Mouse (Mus musculus) cerebellum, adult 9-11 months (tissue): ENCODE data around the gene Slc29a3.

ENCODE experiments used
- DNase-seq: peaks from one replicate; pipeline ENCODE4 v3.0.0; 2022

The Slc29a3 gene

DNA sequence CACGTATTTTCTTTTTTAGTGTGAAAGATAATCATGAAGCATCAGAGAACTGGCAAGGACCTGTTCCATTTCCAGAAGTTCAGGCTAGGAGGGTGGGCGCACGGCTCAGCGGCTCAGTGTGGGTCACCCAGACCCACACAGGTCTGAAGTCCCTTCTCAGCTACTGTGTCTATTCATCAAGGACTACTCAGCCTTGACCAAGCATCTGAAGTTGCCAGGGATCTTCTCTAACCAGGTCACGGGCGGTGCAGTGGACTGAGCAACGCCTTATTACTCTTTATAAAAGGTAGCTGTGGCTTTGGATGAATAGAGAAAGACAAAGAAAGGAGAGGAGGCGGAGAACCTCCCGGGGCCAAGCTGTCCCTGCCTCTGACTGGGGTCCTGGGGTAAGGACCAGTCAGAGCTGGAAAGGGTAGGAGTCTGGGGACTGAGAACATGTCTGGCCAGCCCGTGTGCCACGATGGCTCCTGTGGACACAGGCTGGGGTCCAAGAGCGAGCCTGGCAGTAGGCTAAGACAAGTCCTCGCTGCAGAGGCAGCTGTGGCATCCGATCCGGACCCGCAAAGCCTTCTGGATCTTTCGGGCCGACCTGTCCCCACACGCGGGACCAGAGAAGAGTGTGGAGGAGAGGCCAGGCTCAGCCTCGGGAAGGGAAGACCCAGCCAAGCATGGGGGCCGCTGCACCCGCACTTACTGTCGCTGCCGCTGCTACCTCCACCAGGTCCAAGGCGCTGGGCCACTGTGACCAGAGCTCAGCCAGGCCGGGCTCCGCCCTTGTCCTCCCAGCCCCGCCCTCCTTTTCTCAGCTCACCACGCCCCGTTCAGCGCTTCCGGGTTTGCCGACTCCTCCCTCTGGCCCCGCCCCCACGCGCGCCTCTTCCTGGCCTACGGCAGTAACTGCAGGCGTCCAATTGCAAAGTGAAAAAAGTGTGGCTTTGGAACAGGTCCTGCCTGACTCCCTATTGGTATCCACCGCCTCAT is at the start of gene Slc29a3:
Gene Slc29a3 (minus strand): TSS at position 755 of the 981 bp plus-strand sequence.
- DNase-seq, result peak; percentile 92

DNA sequence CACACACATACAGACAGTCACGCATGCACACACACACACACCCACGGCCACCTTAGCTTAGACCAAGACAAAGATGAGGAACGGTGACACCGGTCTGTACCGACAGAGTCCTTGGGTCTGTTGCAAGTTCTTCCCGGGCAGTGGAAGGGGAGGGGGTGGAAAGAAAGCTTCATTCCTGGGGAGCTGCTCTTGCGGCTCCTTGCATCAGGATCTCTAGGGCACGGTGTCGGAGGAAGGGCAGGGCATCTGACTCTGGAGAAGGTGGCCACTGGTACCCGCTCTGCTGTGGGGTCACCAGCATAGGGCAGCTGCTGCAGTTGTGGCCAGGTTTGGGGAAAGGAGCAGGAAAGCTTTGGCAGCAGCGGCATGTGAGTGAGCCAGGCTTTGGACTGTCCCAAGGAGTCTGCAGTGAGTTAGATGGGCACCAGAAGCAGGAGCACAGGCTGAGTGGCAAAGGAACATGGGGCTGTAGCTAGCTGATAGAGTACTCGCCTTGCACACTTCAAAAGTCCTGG is 49.4 kb upstream of the Slc29a3 start:
- no peak for DNase-seq

GRCm38 (mm10) chr10:60801168-60801897 is 48.7 kb upstream of the Slc29a3 start:
- DNase-seq, result no peak

GRCm38 (mm10) chr10:60800295-60801167 is 47.9 kb upstream of the Slc29a3 start:
- no peak for DNase-seq

DNA sequence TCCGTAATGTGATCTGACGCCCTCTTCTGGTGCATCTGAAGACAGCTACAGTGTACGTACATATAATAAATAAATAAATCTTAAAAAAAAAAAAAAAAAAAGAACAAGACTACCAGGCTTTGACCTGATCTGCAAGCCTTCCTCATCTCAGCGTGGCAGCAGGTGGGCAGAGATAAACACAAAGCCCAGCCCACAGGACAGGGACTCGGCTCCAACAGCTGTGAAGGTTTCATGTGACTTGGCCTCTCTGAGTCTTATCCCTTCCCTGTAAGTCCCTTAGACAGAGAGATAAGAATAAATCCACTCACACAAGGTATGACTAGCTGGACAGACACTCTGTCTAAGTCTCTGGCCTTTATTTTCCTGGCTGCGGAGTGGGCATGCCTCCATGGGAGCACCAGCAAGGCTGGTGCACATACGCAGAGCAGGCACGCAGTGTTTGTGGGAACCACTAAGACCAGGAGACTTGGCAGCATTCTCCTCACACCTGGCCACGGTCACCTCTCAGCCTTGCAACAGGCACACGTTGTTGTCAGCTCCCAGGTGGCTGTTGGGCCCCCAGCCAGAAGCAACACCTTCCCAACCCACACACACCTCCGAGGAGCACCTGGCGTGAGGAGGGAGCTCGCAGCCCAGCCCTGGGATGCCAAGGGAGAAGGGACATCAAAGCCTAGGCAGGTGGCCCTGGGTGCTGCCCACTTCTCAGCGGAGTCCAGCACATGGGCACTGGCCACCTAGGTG is 45.3 kb upstream of the Slc29a3 start:
- peak; percentile 68 for DNase-seq

GRCm38 (mm10) chr10:60796474-60796873 is 43.9 kb upstream of the Slc29a3 start:
- DNase-seq, result no peak

DNA sequence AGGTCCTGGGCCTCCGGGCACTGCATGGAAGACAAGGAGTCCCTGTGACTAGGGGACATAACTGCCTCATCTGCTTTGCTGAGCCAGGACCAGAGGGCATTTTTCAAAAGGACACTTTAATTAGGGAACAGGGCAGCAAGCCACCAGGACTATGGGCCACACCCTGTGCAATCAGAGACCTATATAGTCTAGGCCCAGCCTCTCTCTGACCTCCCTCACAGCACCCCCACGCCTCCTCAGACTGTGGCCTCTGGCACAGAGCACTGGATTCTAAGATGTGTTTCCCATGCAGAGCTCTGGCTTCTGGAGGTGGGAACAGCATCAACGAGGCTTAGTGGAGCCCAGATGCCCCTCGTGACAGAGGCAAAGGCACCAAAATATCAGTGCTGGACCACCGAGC is 43.4 kb upstream of the Slc29a3 start:
- no peak for DNase-seq

GRCm38 (mm10) chr10:60794792-60795191 is 42.2 kb upstream of the Slc29a3 start:
- DNase-seq, result no peak

- no peak for DNase-seq
These were observed 41.8 kb upstream of the Slc29a3 start for GRCm38 (mm10) chr10:60794374-60794773.

- DNase-seq, result no peak
These were observed 40.2 kb upstream of the Slc29a3 start for GRCm38 (mm10) chr10:60792841-60793240.

DNA sequence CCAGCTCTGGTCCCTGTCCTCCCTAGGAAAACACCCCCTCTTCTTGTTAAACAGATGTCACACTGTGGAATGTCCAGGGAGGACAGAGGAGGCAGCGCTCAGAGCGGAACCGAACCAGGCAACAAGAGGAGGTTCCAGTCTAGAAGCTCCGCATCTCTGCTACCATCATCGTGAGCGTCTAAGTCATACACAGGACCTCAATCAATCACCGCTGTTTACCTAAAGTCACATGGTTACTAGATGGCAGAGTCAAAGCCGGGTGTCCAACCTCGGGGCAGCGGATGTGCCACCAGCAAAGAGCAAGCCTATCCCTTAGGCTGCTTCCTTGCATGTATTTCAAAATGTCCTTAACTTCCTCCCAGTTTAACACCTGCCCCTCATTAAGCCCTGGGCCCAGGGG is 39.8 kb upstream of the Slc29a3 start:
- no peak for DNase-seq

DNA sequence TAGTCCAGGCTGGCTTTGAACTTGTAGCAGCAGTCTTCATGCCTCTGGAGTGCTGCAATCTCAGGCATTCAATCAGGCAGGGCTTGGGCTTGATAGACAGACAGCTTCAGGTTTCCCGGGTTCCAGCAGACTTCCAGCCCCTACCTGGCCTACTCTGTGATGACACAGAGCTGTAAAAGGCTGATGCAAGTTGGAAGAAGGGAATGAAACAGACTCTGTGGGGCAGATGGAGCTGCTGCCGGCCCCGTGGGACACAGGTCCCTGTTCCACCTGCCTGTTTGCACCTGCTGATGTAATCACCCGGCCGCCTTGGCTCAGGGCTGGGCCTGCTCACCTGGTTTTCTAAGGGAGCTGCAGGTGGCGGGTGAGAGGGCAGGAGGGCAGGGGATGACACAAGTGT is 38.3 kb upstream of the Slc29a3 start:
- no peak for DNase-seq

GRCm38 (mm10) chr10:60787303-60788074 is 34.9 kb upstream of the Slc29a3 start:
- DNase-seq, result peak; percentile 44

DNA sequence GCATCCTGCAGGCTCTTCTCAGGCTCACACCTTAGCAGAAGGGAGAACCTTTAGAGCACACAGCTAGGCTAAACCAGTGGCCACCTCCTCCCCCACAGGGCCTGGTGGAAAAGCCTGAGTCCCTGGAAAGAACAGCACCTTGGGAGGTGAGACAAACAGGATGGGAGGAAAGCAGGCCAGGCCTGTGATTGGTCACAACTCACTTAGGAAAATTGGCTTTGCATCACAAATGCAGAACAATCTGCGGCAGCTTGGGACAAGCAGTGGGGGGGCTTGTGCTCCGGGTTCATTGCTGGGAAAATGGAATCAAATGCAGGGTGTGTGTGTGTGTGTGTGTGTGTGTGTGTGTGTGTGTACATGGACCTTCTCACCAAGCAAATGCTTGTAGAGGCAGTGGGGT is 31.0 kb upstream of the Slc29a3 start:
- DNase-seq, result peak; percentile 76

GRCm38 (mm10) chr10:60779628-60780027 is 27.0 kb upstream of the Slc29a3 start:
- peak; percentile 79 for DNase-seq

- DNase-seq, result peak; percentile 52
These were observed 25.9 kb upstream of the Slc29a3 start for GRCm38 (mm10) chr10:60778542-60778941.

DNA sequence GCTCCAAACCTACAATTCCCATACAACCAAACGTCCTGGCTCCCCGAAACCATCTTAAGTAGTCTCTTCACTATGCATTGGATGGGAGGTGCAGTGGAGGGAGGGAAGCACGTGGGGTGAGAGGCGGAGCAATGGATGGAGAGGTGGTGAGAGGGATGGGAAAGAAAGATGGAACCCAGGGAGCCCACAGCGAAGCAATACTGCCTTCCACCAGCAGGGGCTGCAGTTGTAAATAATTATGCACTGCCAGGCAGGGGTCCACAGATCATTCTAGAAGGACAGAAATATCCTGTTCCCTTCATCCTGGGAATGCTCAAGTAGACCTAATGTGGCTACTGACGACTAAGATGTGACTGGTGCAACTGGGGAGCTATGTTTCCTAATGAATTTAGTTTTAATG is 22.9 kb upstream of the Slc29a3 start:
- DNase-seq, result no peak

DNA sequence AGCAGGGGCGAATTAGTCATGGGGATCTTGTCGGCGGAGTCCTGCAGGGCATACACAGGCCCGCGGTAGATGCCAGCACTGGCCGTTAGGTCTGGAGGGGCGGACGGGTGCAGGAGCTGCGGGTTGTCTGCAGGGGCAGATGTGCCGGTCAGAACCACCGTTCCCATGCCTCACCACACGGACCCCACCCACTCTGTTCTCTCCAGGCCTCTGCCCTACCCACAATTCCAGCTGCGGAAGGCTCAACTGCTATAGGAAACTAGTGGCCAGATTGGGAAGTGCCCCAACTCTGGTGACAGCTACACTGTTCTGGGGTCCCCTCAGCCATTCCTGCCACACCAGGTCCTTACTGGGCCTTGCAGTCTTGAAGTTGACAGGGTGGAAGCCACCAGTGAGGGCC is 22.0 kb upstream of the Slc29a3 start:
- DNase-seq, result no peak

DNA sequence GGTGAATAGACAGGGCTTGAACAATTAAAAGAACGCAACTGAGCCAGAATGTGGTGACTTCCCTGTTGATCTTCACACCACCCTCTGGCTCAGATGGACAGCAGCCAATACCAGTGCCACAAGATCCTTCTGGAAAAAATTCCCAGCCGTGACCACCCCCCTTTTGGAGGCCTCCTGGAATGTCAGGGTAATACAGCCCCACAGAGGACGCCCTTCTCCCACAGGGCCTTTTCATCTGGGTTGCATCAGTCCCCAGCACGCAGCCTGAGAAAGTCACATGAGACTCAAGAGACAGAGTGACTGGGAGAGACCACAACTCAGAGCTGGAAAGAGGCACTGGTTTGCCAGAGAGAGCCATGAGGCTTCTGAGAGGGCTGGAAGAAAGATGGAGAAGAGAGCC is 18.3 kb upstream of the Slc29a3 start:
- DNase-seq, result no peak

DNA sequence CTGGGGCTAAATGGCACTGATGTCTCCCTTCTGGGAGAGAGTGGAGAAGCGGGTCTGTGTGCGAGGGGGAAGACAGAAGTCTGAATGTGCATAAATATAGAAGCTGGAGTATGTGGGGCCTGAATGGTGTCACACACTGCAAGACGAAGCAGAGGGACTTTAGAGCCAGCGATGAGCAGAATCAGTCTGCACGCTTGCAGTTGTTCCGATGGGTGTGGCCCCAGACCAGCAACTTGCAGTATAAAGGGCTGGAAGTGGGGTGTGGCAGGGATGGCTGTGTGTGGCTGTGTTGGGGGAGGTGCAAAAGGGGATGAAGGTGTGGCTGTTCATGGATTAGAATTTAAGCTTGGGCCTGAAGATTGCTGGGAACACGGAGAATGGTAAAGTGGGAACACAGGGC is 16.0 kb upstream of the Slc29a3 start:
- no peak for DNase-seq

DNA sequence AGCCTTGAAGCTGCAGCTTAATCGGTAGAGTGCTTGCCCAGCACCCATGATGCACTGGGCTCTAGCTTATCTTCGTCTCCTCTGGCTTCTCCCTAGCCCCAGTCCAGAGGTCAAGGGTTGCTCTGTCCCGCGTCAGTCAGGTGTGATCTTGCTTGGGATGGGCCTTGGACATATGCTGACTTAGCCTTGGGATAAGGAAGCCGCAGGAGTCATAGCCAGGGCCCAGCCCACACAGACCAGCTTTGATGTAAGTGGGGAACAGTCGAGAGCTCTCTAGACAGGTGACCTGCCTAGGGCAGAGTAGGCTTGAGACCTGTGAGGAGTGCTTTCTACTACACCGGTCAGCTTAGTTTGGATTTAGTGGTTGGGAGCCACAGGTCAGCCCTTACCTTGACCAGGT is 14.8 kb upstream of the Slc29a3 start:
- no peak for DNase-seq
